Mouse (Mus musculus): ENCODE measurements around the gene Grik3. TPM values are rescaled to one million over a fixed set of nuclear protein-coding genes. Genes with fewer than 3 reads are reported as not detected.

The Grik3 gene
- total RNA-seq (2021), result 10 to 100 TPM; 47.3 to 51.5 TPM
- long read RNA-seq, experiment 1, partial matches to known transcripts, result 0 of 15 reads
- long read RNA-seq, experiment 1, other reads (novel, unspliced or antisense), result 15 of 15 reads
- long read RNA-seq, experiment 2, partial matches to known transcripts, result 0 of 12 reads
- long read RNA-seq, experiment 2, other reads (novel, unspliced or antisense), result 12 of 12 reads

- intact Hi-C loops (cut with DNase I), result loop anchor here (5.0 kb wide), 2 partner anchors 211 to 451 kb away; no protein-coding TSS in a partner anchor
- no peak for DNase-seq (ENCODE audit: low spot score in 2 of 2)
Observed at GRCm38 (mm10) chr4:125490661-125491504, at the start of gene Grik3. Gene Grik3 (plus strand): TSS chr4:125490700.

GRCm38 (mm10) chr4:125441821-125442220 lies 48.7 kb upstream of the Grik3 start:
- DNase-seq (ENCODE audit: low spot score in 2 of 2), result no peak
- intact Hi-C loops (cut with DNase I), result no loop called here

GRCm38 (mm10) chr4:125444366-125444765 lies 46.1 kb upstream of the Grik3 start:
- intact Hi-C loops (cut with DNase I), result no loop called here
- no peak for DNase-seq (ENCODE audit: low spot score in 2 of 2)

DNA sequence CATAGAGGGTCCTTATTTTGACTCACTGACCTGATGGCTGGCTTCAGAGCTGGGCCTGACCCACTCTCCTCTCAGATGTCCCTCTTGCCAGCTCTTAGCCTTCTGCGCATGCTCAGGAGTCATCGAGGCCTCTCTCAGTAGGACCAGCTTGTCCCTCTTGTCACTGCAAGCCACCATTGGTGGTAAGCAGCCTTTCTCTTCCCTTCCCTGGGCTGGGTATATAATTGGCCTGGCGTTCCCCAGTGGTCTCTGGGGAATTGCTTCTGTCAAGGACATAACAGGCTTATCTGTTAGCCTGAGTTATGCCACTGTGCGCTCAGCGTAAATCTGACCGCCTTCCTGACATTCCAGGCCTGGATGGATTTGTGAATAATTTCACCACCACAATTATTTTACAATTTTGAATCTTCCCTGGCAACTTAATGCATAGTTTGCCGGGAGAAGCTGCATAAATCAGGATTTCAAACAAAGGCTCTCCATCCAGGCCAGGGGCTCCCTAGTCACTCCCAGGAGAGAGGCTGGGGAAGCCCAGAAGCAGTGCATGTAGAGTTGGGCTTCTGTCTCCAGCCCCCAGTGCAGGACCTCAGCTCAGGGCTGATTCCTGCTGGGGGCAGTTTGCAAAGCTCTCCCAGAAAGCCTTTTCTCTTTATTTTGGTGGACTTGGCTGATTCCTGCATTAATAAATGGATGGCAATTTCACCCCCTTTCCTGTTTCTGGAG lies 39.7 kb upstream of the Grik3 start:
- intact Hi-C loops (cut with DNase I), result no loop called here
- DNase-seq (ENCODE audit: low spot score in 2 of 2), result no peak

DNA sequence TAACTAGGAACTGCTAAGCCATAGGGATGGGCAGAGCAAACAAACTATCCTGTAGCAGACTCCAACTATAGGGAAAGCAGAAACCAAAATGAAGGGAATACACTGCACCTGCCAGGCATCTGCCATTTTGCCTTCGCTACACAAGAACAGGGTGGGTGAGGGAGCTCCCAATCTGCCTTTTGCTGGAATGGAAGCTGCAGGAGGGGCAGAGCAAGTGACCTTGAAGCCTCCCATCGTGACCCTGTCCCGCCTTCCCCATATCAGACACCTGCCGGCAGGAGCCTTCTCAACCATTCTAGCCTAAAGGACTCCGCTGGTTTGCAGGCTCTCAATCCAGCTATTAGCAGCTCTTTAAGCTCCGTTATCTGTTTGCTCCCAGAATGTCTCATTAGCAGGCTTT lies 38.7 kb upstream of the Grik3 start:
- no peak for DNase-seq (ENCODE audit: low spot score in 2 of 2)
- intact Hi-C loops (cut with DNase I), result no loop called here

- intact Hi-C loops (cut with DNase I), result no loop called here
- no peak for DNase-seq (ENCODE audit: low spot score in 2 of 2)
Observed at GRCm38 (mm10) chr4:125456506-125456905, 34.0 kb upstream of the Grik3 start.

- no peak for DNase-seq (ENCODE audit: low spot score in 2 of 2)
- intact Hi-C loops (cut with DNase I), result no loop called here
Observed at GRCm38 (mm10) chr4:125457152-125458093, 33.1 kb upstream of the Grik3 start.

GRCm38 (mm10) chr4:125459791-125460190 lies 30.7 kb upstream of the Grik3 start:
- DNase-seq (ENCODE audit: low spot score in 2 of 2), result peak; percentile 17 to 42
- intact Hi-C loops (cut with DNase I), result no loop called here

- no peak for DNase-seq (ENCODE audit: low spot score in 2 of 2)
- intact Hi-C loops (cut with DNase I), result no loop called here
Observed at GRCm38 (mm10) chr4:125469711-125470372, 20.7 kb upstream of the Grik3 start.

DNA sequence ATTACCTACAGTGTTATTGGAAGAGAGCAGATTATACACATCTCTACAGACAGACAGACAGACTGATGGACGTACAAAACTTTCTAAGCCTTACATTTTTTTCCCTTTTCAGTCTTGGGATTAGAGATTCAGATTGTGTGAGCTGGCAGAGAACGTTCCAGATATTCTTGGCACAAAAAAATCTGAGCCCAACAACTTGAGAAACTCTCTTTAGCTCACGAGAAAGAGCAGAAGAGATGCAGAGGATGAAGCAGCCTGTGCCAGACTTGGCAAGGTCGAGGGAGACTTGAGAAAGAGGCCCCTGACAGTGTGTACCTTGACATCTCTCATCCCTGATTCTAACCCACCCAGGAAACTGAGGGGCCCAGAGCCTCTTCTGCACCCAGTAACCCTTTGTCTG lies 15.6 kb upstream of the Grik3 start:
- peak in 1 of 2 experiments; percentile 29 for DNase-seq (ENCODE audit: low spot score in 2 of 2)

DNA sequence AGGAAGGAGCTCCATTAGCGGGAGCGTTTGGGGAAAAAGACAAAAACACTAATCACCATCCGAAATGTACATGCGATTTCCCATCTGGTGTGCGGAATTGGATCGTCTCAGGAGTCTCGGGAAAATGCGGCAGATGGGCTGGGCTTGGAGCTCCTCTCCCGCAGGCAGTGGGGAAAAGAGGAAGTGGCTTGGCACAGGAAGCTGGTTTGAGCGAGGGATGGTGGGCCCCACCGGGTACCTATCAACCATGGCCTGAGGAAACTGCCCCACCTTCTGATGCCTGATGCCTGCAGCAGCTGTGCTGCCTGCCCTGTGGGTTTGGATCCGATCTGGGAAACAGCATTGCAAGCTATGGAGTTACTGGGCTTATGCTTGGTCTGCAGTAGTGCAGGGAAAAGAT lies 12.4 kb upstream of the Grik3 start:
- DNase-seq (ENCODE audit: low spot score in 2 of 2), result peak in 1 of 2 experiments; percentile 72
- intact Hi-C loops (cut with DNase I), result loop anchor here (5.0 kb wide), 1 partner anchor 81 kb away; no protein-coding TSS in a partner anchor

More for the DNA sequence above, 15.6 kb upstream of the Grik3 start:
- intact Hi-C loops (cut with DNase I), result loop anchor here (5.0 kb wide), 1 partner anchor 78 kb away; no protein-coding TSS in a partner anchor

- no peak for DNase-seq (ENCODE audit: low spot score in 2 of 2)
- intact Hi-C loops (cut with DNase I), result no loop called here
Observed at GRCm38 (mm10) chr4:125481256-125481655, 9.2 kb upstream of the Grik3 start.

DNA sequence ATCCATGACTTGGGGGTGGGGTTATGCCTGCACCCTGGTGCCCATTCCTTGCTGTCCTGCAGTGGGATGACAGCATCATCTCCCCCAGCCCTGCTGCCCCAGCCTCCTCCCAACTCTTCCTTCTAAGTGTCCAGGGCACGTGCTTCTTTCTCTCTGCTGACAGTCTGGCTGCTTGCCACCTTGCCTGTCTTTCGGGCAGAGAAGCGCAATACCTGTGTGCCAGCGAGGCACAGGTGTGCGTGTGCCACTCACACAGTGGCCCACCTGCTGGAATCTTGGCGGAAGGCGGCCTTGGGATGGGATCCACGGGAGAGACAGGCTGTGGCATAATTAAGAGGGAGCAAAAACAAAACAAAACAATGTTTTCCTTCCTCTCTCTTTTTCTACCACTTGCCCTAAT lies 6.4 kb upstream of the Grik3 start:
- intact Hi-C loops (cut with DNase I), result no loop called here
- no peak for DNase-seq (ENCODE audit: low spot score in 2 of 2)

GRCm38 (mm10) chr4:125485416-125486239 lies 4.9 kb upstream of the Grik3 start:
- intact Hi-C loops (cut with DNase I), result no loop called here
- no peak for DNase-seq (ENCODE audit: low spot score in 2 of 2)

GRCm38 (mm10) chr4:125486616-125487015 lies 3.9 kb upstream of the Grik3 start:
- DNase-seq (ENCODE audit: low spot score in 2 of 2), result peak in 1 of 2 experiments; percentile 55
- intact Hi-C loops (cut with DNase I), result no loop called here

DNA sequence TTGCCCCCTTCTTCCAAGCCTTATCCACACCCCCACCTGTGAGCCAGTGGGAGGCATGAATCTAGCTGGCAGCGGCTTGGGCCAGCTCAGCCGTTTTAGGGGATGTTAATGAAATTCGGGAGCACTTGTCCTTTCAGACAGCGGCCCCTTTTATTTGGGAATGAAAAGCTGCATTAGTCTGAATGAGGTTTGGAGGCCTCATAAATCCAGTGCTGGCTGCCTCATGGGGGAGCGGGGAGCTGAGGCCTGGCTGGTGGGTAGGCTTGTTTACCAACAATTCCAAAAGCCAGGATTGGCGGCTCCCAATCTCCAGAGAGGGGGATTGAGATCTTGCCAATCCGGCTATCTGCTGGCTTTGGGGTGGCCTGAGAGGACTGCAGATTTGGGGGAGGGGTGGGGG lies 3.5 kb upstream of the Grik3 start:
- DNase-seq (ENCODE audit: low spot score in 2 of 2), result no peak
- intact Hi-C loops (cut with DNase I), result no loop called here

- intact Hi-C loops (cut with DNase I), result no loop called here
- DNase-seq (ENCODE audit: low spot score in 2 of 2), result no peak
Observed at GRCm38 (mm10) chr4:125488796-125489637, 1.5 kb upstream of the Grik3 start.

All from left cerebral cortex, postnatal 14 days (tissue).